Mouse (Mus musculus): ENCODE results near the gene Stum.

DNA sequence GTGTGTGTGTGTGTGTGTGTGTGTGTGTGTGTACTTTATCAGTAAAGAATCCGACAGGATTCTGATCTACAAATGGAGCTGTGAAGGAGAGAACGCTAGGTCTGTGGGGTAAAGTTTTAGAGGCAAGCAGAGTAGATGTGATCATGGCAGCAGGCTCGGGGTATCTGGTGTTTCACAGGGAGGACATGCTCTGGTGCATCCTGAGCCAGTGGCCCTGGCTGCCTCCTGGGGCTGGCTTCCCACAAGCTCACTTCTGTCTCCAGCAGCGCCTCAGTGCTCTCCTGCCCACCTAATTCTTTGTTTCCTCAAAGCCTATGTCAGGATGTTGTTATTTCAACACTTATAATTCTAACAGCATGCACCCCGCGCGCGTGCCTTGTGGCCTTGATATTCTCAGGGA is 2.0 kb downstream of the Stum start:
- TF ChIP-seq TAL1 (IDR thresholded peaks at IDR 0.05; ENCODE audit: low read length), result no peak
- TF ChIP-seq GATA1 (IDR thresholded peaks at IDR 0.05; ENCODE audit: low read length), result no peak
